Mouse (Mus musculus) CH12.LX (cell line): Measurements from ENCODE around the gene Nelfb. TPM values are rescaled to one million over a fixed set of nuclear protein-coding genes. Genes with fewer than 3 reads are reported as not detected.

Source experiments
- DNase-seq: peaks from one replicate; pipeline ENCODE4 v3.0.0-alpha.2; 2013; ENCODE audit errors: extremely low read depth
- H3K27ac ChIP-seq: 2 replicates; pipeline ENCODE4 v1.5.1; 2012; ENCODE audit warnings: low read depth, mild to moderate bottlenecking, control low read depth, moderate library complexity; ENCODE audit not compliant: insufficient read depth
- H3K27me3 ChIP-seq: replicated peaks from 2 replicates; pipeline ENCODE3; 2012; ENCODE audit warnings: inconsistent platforms
- H3K36me3 ChIP-seq, 2 experiments: replicated peaks in 1 of 2; 2 replicates each; pipeline versions ENCODE3 to v1.6.1; 2012; ENCODE audit warnings: inconsistent platforms in 1 of 2, low read length in 1 of 2, mild to moderate bottlenecking in 1 of 2, mixed read lengths in 1 of 2, moderate library complexity in 1 of 2; ENCODE audit not compliant: control insufficient read depth in 1 of 2, insufficient read depth in 1 of 2
- H3K4me1 ChIP-seq, 2 experiments: 2 replicates each; pipeline ENCODE4 v1.6.1; 2012; ENCODE audit warnings: inconsistent platforms in 1 of 2, moderate library complexity in 1 of 2; ENCODE audit not compliant: insufficient read depth in 2 of 2, control insufficient read depth in 1 of 2
- H3K4me2 ChIP-seq: 2 replicates; pipeline ENCODE4 v1.6.1; 2012; ENCODE audit warnings: low read depth, mild to moderate bottlenecking, control low read depth; ENCODE audit not compliant: poor library complexity, insufficient read depth, severe bottlenecking
- H3K4me3 ChIP-seq, 3 experiments: fragments of 150-350 bp in 1 of 3; sonication (generic) in 1 of 3; replicated peaks in 1 of 3; 2 replicates each; pipeline versions ENCODE3 to v1.5.1; 2011 to 2012; ENCODE audit warnings: low read depth in 2 of 3, low read length in 2 of 3, mild to moderate bottlenecking in 2 of 3, moderate library complexity in 2 of 3, control low read depth in 1 of 3, improper control_type of control experiment in 1 of 3, inconsistent platforms in 1 of 3, mixed read lengths in 1 of 3; ENCODE audit not compliant: poor library complexity in 1 of 3
- H3K79me2 ChIP-seq: replicated peaks from 2 replicates; pipeline ENCODE4 v1.6.1; 2012; ENCODE audit warnings: mild to moderate bottlenecking, moderate library complexity; ENCODE audit not compliant: control insufficient read depth, poor library complexity, insufficient read depth, severe bottlenecking; ENCODE audit errors: extremely low read depth
- H3K9ac ChIP-seq: 2 replicates; pipeline ENCODE4 v1.6.1; 2012; ENCODE audit warnings: low read depth, mild to moderate bottlenecking, control low read depth, moderate library complexity; ENCODE audit not compliant: insufficient read depth
- H3K9me3 ChIP-seq: replicated peaks from 2 replicates; pipeline ENCODE3; 2012; ENCODE audit warnings: low read length, inconsistent platforms, mixed read lengths
- BHLHE40 ChIP-seq: IDR thresholded peaks from 2 replicates; pipeline ENCODE4 v1.6.1; 2011; ENCODE audit warnings: mild to moderate bottlenecking, low read depth, low read length, improper control_type of control experiment
- CTCF ChIP-seq, 2 experiments: IDR thresholded peaks in 1 of 2; conservative IDR thresholded peaks in 1 of 2; 2 replicates each; pipeline ENCODE4 v1.5.1; 2011 to 2012; ENCODE audit warnings: low read depth in 2 of 2, low read length in 2 of 2, improper control_type of control experiment in 1 of 2, inconsistent platforms in 1 of 2, mild to moderate bottlenecking in 1 of 2, moderate library complexity in 1 of 2
- E2F4 ChIP-seq: IDR thresholded peaks from 2 replicates; pipeline ENCODE4 v1.6.1; 2011; ENCODE audit warnings: low read depth, low read length, improper control_type of control experiment; ENCODE audit not compliant: insufficient replicate concordance
- ETS1 ChIP-seq: conservative IDR thresholded peaks from 2 replicates; pipeline ENCODE4 v1.6.1; 2012; ENCODE audit warnings: low read depth, mild to moderate bottlenecking, inconsistent platforms, low read length, improper control_type of control experiment, moderate library complexity
- IRF4 ChIP-seq: IDR thresholded peaks from 2 replicates; pipeline ENCODE4 v1.6.1; 2014; ENCODE audit warnings: low read depth, mild to moderate bottlenecking, inconsistent platforms, low read length, improper control_type of control experiment
- JUN ChIP-seq: IDR thresholded peaks from 2 replicates; pipeline ENCODE4 v1.6.1; 2011; ENCODE audit warnings: low read depth, mild to moderate bottlenecking, low read length, improper control_type of control experiment, moderate library complexity; ENCODE audit not compliant: insufficient read depth
- KAT2A ChIP-seq: IDR thresholded peaks from 2 replicates; pipeline ENCODE4 v1.6.1; 2012; ENCODE audit warnings: low read length, improper control_type of control experiment, inconsistent platforms; ENCODE audit not compliant: insufficient replicate concordance
- MAFK ChIP-seq: IDR thresholded peaks from 2 replicates; pipeline ENCODE4 v1.6.1; 2011; ENCODE audit warnings: low read length, improper control_type of control experiment; ENCODE audit not compliant: insufficient replicate concordance
- MAX ChIP-seq: IDR thresholded peaks from 2 replicates; pipeline ENCODE4 v1.6.1; 2011; ENCODE audit warnings: low read length, improper control_type of control experiment
- MAZ ChIP-seq: IDR thresholded peaks from 2 replicates; pipeline ENCODE4 v1.6.1; 2012; ENCODE audit warnings: low read depth, mild to moderate bottlenecking, inconsistent platforms, low read length, improper control_type of control experiment, moderate library complexity
- MEF2A ChIP-seq: IDR thresholded peaks from 2 replicates; pipeline ENCODE4 v1.6.1; 2014; ENCODE audit warnings: low read depth, mild to moderate bottlenecking, inconsistent platforms, low read length, improper control_type of control experiment, borderline replicate concordance
- MYC ChIP-seq: IDR thresholded peaks from 2 replicates; pipeline ENCODE4 v1.6.1; 2011; ENCODE audit warnings: low read depth, mild to moderate bottlenecking, improper control_type of control experiment, low read length
- NELFE ChIP-seq: IDR thresholded peaks from 2 replicates; pipeline ENCODE4 v1.6.1; 2011; ENCODE audit warnings: low read depth, low read length, improper control_type of control experiment
- NRF1 ChIP-seq: IDR thresholded peaks from 2 replicates; pipeline ENCODE4 v1.6.1; 2014; ENCODE audit warnings: low read depth, mild to moderate bottlenecking, inconsistent platforms, low read length, improper control_type of control experiment, moderate library complexity
- POLR2A ChIP-seq: IDR thresholded peaks from 2 replicates; pipeline ENCODE4 v1.6.1; 2011; ENCODE audit warnings: low read depth, mild to moderate bottlenecking, improper control_type of control experiment, low read length
- SIN3A ChIP-seq: IDR thresholded peaks from 2 replicates; pipeline ENCODE4 v1.6.1; 2012; ENCODE audit warnings: low read length, improper control_type of control experiment, inconsistent platforms
- SMC3 ChIP-seq: IDR thresholded peaks from 2 replicates; pipeline ENCODE4 v1.6.1; 2011; ENCODE audit warnings: low read depth, low read length, improper control_type of control experiment
- TBP ChIP-seq: conservative IDR thresholded peaks from 2 replicates; pipeline ENCODE4 v1.6.1; 2011; ENCODE audit warnings: low read depth, low read length, improper control_type of control experiment
- TCF12 ChIP-seq: IDR thresholded peaks from 2 replicates; pipeline ENCODE4 v1.6.1; 2014; ENCODE audit warnings: low read depth, mild to moderate bottlenecking, inconsistent platforms, low read length, improper control_type of control experiment
- UBTF ChIP-seq: IDR thresholded peaks from 2 replicates; pipeline ENCODE4 v1.6.1; 2012; ENCODE audit warnings: low read depth, mild to moderate bottlenecking, inconsistent platforms, low read length, improper control_type of control experiment, moderate library complexity
- USF1 ChIP-seq: IDR thresholded peaks from 2 replicates; pipeline ENCODE4 v1.6.1; 2014; ENCODE audit warnings: low read depth, mild to moderate bottlenecking, inconsistent platforms, low read length, improper control_type of control experiment
- USF2 ChIP-seq: conservative IDR thresholded peaks from 2 replicates; pipeline ENCODE4 v1.6.1; 2011; ENCODE audit warnings: low read depth, low read length, improper control_type of control experiment
- ZMIZ1 ChIP-seq: IDR thresholded peaks from 2 replicates; pipeline ENCODE4 v1.6.1; 2012; ENCODE audit warnings: low read depth, mild to moderate bottlenecking, inconsistent platforms, low read length, improper control_type of control experiment
- ZNF384 ChIP-seq: IDR thresholded peaks from 2 replicates; pipeline ENCODE4 v1.6.1; 2012; ENCODE audit warnings: low read depth, low read length, improper control_type of control experiment, inconsistent platforms
- dilution Hi-C: fragments of 300-500 bp; cut with MboI; formaldehyde crosslinking; loops from 2 replicates; pipeline ENCODE4 v1.14.3; 2020; ENCODE audit warnings: low sequenced_read_pairs; ENCODE audit not compliant: extremely low pct_unique_long_range_greater_than_20kb, extremely low pct_ligation_motif_present
- in situ Hi-C: fragments of 300-500 bp; cut with MboI; formaldehyde crosslinking; loops from 3 replicates; pipeline ENCODE4 v1.14.3; 2019; ENCODE audit warnings: low sequenced_read_pairs, low pct_ligation_motif_present, low pct_unique_long_range_greater_than_20kb, mixed read lengths
- polyA plus RNA-seq: library from polyadenylated mRNA; unstranded; fragments of >175 nt; gene quantifications from 2 replicates; pipeline ENCODE4 v1.2.1, GENCODE M21; 2012; ENCODE audit warnings: low read depth; ENCODE audit not compliant: insufficient read length
- total RNA-seq, 2 experiments: library from RNA; depleted of rRNA; stranded (reverse); fragments of 300-350 nt in 1 of 2; fragments of >200 nt in 1 of 2; gene quantifications; 2 replicates each; pipeline ENCODE4 v1.2.3; 2012 to 2014

The Nelfb gene
- total and polyA plus RNA-seq, 3 experiments: 53.6 to 58.0 (median 57.0) TPM

GRCm38 (mm10) chr2:25236614-25237013 is 25.3 kb upstream of the Nelfb start, which contains the start of gene Rnf224:
TSS of gene Rnf224 (minus strand) at chr2:25236787.
- in situ Hi-C loops (no loop called here), dilution Hi-C loops (no loop called here)
- Histone ChIP-seq H3K9ac (no peak within 1 kb of the TSS), H3K79me2 (no peaks in the 10 kb centered on the region), H3K27me3 (peaks cover 87% of the 10 kb centered on the region), H3K4me1 (peaks cover 11 to 20% of the 10 kb centered on the region in 2 experiments), H3K36me3 (no peaks in the 10 kb centered on the region), H3K4me3 (no peak within 1 kb of the TSS), H3K4me2 (no peak within 1 kb of the TSS), H3K27ac (no peak within 1 kb of the TSS)
- no peak for DNase-seq
- no peak for TF ChIP-seq MAFK
- TF ChIP-seq MEF2A: no peak
- no peak for TF ChIP-seq BHLHE40
- no peak for TF ChIP-seq ZMIZ1
- TF ChIP-seq ETS1: no peak
- TF ChIP-seq IRF4: no peak
- TF ChIP-seq CTCF (conservative IDR thresholded peaks at IDR 0.05 in 1 of 2, IDR thresholded peaks at IDR 0.05 in 1 of 2; ENCODE audit: low read depth in 2 of 2, low read length in 2 of 2): no peak
- no peak for TF ChIP-seq E2F4
- TF ChIP-seq NRF1: no peak
- no peak for TF ChIP-seq TBP
- no peak for TF ChIP-seq MAX
- no peak for TF ChIP-seq UBTF
- no peak for TF ChIP-seq ZNF384
- TF ChIP-seq MYC: no peak
- no peak for TF ChIP-seq USF1
- no peak for TF ChIP-seq USF2
- no peak for TF ChIP-seq NELFE
- no peak for TF ChIP-seq KAT2A
- no peak for TF ChIP-seq SMC3
- TF ChIP-seq, all 38 proteins: peak for 0
- no peaks in the 10 kb centered on the region for H3K9me3 ChIP-seq

GRCm38 (mm10) chr2:25234551-25235220 is 23.4 kb upstream of the Nelfb start:
- Histone ChIP-seq H3K36me3 (no peaks in the 10 kb centered on the region), H3K79me2 (no peaks in the 10 kb centered on the region), H3K27ac (no peak overlapping the region), H3K9me3 (no peaks in the 10 kb centered on the region), H3K4me3 (no peak overlapping the region), H3K4me2 (no peak overlapping the region), H3K9ac (no peak overlapping the region), H3K27me3 (peaks cover 96% of the 10 kb centered on the region), H3K4me1 (peaks cover 4 to 5% of the 10 kb centered on the region in 2 experiments; a peak in 3 of 4 replicates)
- DNase-seq: no peak
- no peak for TF ChIP-seq ETS1
- TF ChIP-seq JUN: no peak
- TF ChIP-seq KAT2A: no peak
- no peak for TF ChIP-seq TCF12
- TF ChIP-seq CTCF (conservative IDR thresholded peaks at IDR 0.05 in 1 of 2, IDR thresholded peaks at IDR 0.05 in 1 of 2; ENCODE audit: low read depth in 2 of 2, low read length in 2 of 2): no peak
- TF ChIP-seq SIN3A: no peak
- no peak for TF ChIP-seq POLR2A
- TF ChIP-seq TBP: no peak
- TF ChIP-seq MAZ: no peak
- in situ Hi-C loops (no loop called here), dilution Hi-C loops (no loop called here)
